Mouse (Mus musculus): ENCODE data around the gene Slc35a2. TPM values are rescaled to one million over a fixed set of nuclear protein-coding genes. Genes with fewer than 3 reads are reported as not detected.
A peak's percentile ranks its signal among the peaks of the same experiment; 100 is the strongest.

Gene Slc35a2
- polyA plus RNA-seq (2016; fragmentation: Nextera tagmentation; extraction: Ambion mirVana): 35.1 and 40.1 TPM in 2 replicates

DNA sequence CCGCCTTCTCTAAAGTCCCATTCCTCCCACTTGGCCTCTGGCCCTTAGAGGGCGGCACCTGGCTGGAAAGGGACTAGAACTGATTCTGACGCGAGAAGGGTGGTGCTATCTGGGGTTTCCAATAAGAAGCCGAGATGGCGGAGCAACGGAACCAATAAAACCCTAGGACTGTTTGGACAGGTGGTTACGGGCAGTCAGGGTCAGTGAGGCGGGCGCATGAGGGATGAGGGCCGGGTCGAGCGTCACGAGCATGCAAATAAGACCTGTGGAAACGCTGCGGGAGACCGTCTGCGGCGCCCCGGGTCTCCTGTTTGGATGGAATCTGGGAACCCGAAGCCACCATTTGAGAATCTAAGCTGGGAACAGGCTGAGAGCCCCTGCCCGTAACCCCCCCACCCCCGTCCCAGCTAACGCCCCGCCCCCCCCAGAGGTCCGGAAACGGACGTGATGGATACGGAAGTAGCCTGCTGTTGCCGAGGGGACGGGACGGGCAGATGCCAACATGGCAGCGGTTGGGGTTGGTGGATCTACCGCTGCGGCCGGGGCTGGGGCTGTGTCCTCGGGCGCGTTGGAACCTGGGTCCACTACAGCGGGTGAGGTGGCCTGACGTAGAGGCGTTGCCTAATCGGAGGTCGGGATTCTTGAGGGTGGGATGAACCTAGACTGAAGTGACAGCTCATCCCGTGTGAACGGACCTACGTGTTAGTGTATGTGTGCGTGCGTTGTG lies at the start of gene Slc35a2:
Slc35a2 (plus strand) TSS at position 188 of the 727 bp plus-strand sequence.
- H3K27me3 ChIP-seq: no peaks in the 10 kb centered on the region
- WGBS: 20% methylated on average over 49 of the region's 49 CpGs
- peak within 1 kb of the TSS; percentile 54 for H3K9ac ChIP-seq
- peak within 1 kb of the TSS; percentile 53 for H3K4me3 ChIP-seq
- H3K27ac ChIP-seq: peak within 1 kb of the TSS; percentile 85
- peaks cover 7% of the 10 kb centered on the region for H3K4me1 ChIP-seq
- 0 out of 2 replicates have a peak, but pooled peaks cover 2% of the 10 kb centered on the region for H3K36me3 ChIP-seq
- peak within 1 kb of the TSS; percentile 61 for H3K4me2 ChIP-seq (replicated peaks)
- no peaks in the 10 kb centered on the region for H3K9me3 ChIP-seq (replicated peaks)
- peak; percentile 88 for ATAC-seq (ENCODE audit: low FRiP score)

GRCm38 (mm10) chrX:7837146-7837545 lies 46.7 kb upstream of the Slc35a2 start:
- Histone ChIP-seq H3K27ac (no peak overlapping the region), H3K4me2 (replicated peaks) (no peak overlapping the region), H3K27me3 (no peaks in the 10 kb centered on the region), H3K9ac (no peak overlapping the region), H3K36me3 (no peaks in the 10 kb centered on the region), H3K9me3 (replicated peaks) (no peaks in the 10 kb centered on the region), H3K4me3 (no peak overlapping the region), H3K4me1 (no peaks in the 10 kb centered on the region)
- no peak for ATAC-seq (ENCODE audit: low FRiP score)
- 75% methylated on average over 1 of the region's 1 CpGs for WGBS

DNA sequence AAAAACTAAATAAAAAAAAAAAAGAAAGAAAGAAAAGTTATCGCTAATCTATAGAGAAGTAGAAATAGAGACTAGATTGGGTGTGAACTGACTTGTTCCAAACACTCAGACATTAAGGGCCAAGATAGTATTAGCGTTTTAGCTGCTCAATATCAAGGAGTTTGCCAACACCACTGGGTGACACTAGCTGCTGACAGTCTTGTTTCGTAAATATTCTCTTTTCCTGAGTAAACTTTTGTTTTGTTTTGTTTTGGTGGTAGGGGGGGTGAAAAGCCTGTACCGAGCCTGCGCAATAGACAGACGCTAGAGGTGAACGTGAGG lies 43.0 kb upstream of the Slc35a2 start:
- Histone ChIP-seq H3K4me1 (peaks cover 11% of the 10 kb centered on the region), H3K27me3 (no peaks in the 10 kb centered on the region), H3K4me3 (peak overlapping the region; percentile 80), H3K4me2 (replicated peaks) (peak overlapping the region; percentile 47), H3K9ac (no peak overlapping the region), H3K9me3 (replicated peaks) (no peaks in the 10 kb centered on the region), H3K27ac (0 out of 2 replicates have a peak overlapping the region, but pooled peaks have one; percentile 55), H3K36me3 (no peaks in the 10 kb centered on the region)
- ATAC-seq (ENCODE audit: low FRiP score): no peak
- WGBS: 20% methylated on average over 7 of the region's 7 CpGs

GRCm38 (mm10) chrX:7841163-7842162 lies 42.4 kb upstream of the Slc35a2 start, which contains the start of gene Otud5:
Gene Otud5 (plus strand): TSS chrX:7841364.
- Histone ChIP-seq H3K4me3 (peak within 1 kb of the TSS; percentile 80), H3K4me2 (replicated peaks) (peak within 1 kb of the TSS; percentile 71), H3K9me3 (replicated peaks) (no peaks in the 10 kb centered on the region), H3K27me3 (no peaks in the 10 kb centered on the region), H3K27ac (peak within 1 kb of the TSS; percentile 86), H3K4me1 (peaks cover 11% of the 10 kb centered on the region), H3K9ac (peak within 1 kb of the TSS; percentile 88), H3K36me3 (no peaks in the 10 kb centered on the region)
- peak; percentile 99 for ATAC-seq (ENCODE audit: low FRiP score)
- 20% methylated on average over 74 of the region's 74 CpGs for WGBS

DNA sequence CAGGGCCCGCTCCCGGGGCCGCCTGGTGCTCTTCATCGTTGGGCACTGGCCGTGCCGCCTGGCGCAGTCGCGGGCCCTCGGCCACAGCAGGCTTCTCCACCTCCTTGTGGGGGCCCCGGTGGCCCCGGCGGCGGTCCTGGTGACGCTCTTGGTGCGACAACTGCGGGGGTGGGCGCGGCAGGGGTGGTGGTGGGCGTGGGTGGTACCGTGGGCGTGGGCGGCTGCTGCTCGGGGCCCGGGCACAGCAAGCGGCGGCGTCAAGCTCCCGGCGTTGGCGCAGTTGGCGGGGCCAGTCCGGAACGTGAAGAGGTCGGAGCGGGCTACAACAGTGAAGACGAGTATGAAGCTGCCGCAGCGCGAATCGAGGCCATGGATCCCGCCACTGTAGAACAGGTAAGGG lies 41.5 kb upstream of the Slc35a2 start:
- Histone ChIP-seq H3K4me1 (peaks cover 11% of the 10 kb centered on the region), H3K9ac (peak overlapping the region; percentile 88), H3K4me3 (peak overlapping the region; percentile 80), H3K27me3 (no peaks in the 10 kb centered on the region), H3K9me3 (replicated peaks) (no peaks in the 10 kb centered on the region), H3K4me2 (replicated peaks) (peak overlapping the region; percentile 71), H3K36me3 (no peaks in the 10 kb centered on the region), H3K27ac (peak overlapping the region; percentile 86)
- no peak for ATAC-seq (ENCODE audit: low FRiP score)
- WGBS: 17% methylated on average over 34 of the region's 42 CpGs

GRCm38 (mm10) chrX:7847845-7848244 lies 36.0 kb upstream of the Slc35a2 start:
- Histone ChIP-seq H3K9ac (no peak overlapping the region), H3K27me3 (no peaks in the 10 kb centered on the region), H3K27ac (no peak overlapping the region), H3K4me2 (replicated peaks) (no peak overlapping the region), H3K4me3 (no peak overlapping the region), H3K4me1 (peaks cover 10% of the 10 kb centered on the region), H3K9me3 (replicated peaks) (no peaks in the 10 kb centered on the region), H3K36me3 (no peaks in the 10 kb centered on the region)
- WGBS: 89% methylated on average over 2 of the region's 2 CpGs
- ATAC-seq (ENCODE audit: low FRiP score): no peak

DNA sequence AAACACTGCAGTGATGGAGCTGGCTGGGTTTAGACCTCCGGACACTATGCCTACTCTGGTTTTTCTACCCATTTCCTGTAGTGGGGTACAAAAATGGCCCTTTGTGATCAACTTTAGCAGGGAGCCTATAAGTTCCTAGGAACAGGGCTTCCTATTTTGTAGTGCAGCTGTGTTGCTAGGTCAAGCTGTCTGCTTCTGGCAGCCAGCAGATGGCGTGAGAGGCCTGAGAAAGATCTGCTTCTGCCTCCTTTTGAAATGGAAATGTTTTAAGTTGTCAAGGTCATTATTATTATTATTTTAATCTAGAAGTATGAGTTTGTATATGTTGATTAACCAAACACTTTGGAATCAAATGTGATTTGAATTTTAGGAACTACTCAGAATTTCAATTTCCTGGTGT lies 29.2 kb upstream of the Slc35a2 start:
- Histone ChIP-seq H3K9me3 (replicated peaks) (no peaks in the 10 kb centered on the region), H3K27ac (no peak overlapping the region), H3K4me3 (no peak overlapping the region), H3K4me2 (replicated peaks) (no peak overlapping the region), H3K27me3 (no peaks in the 10 kb centered on the region), H3K9ac (no peak overlapping the region), H3K36me3 (no peaks in the 10 kb centered on the region), H3K4me1 (no peaks in the 10 kb centered on the region)
- 46% methylated on average over 2 of the region's 2 CpGs for WGBS
- no peak for ATAC-seq (ENCODE audit: low FRiP score)

DNA sequence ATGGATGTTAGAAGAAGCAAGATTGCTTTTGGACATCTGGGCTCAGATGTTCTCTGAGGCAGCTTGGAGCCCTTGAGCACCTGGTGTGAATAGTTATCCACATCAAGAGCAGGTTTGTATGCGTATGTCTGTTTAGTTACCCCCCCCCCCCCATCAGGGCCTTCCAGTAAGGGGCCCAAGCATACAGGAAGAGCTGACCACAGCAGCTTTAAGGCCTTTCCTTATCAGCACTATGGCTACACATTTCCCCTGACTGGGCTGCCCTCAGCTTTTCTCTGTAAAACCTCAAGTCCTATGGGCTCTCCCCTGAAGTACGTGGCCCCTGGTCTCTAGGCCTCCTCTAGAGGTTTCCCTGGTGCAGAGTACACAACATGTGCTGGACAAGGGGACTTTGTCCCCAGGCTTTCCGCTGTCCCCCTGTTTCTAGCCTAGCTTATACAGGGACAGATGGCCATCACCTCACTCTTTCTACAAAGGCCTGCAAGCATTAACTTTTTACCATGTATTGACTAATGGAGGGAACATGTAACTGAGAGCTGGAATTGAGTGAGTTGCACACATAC lies 24.6 kb upstream of the Slc35a2 start:
- Histone ChIP-seq H3K27me3 (no peaks in the 10 kb centered on the region), H3K4me3 (no peak overlapping the region), H3K4me1 (no peaks in the 10 kb centered on the region), H3K27ac (no peak overlapping the region), H3K9ac (no peak overlapping the region), H3K9me3 (replicated peaks) (no peaks in the 10 kb centered on the region), H3K36me3 (no peaks in the 10 kb centered on the region), H3K4me2 (replicated peaks) (no peak overlapping the region)
- ATAC-seq (ENCODE audit: low FRiP score): no peak
- WGBS: 96% methylated on average over 3 of the region's 3 CpGs

DNA sequence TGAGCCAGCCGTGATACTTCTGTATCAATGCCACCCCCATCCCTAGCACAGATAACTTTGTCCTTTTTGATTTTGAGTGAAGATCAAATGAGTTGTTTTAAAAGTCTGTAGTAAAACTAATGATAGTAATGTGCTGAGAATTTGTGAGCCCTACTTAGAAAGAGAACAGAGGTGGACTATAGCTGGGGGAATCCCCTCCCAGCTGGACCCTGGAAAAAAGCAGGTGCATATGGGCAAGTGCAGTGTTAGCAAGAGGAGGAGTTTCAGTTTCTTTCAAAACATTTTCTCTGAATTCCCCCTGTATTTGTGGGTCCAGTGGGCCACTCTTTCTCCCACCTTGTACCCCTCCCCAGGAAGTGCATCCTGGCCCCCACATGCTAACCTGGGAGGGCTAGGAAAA lies 20.6 kb upstream of the Slc35a2 start:
- Histone ChIP-seq H3K27ac (no peak overlapping the region), H3K4me1 (no peaks in the 10 kb centered on the region), H3K9ac (no peak overlapping the region), H3K9me3 (replicated peaks) (no peaks in the 10 kb centered on the region), H3K36me3 (peaks cover 10% of the 10 kb centered on the region; the same call in 1 of the 2 replicates), H3K27me3 (no peaks in the 10 kb centered on the region), H3K4me2 (replicated peaks) (no peak overlapping the region), H3K4me3 (no peak overlapping the region)
- WGBS: 78% methylated on average over 1 of the region's 1 CpGs
- no peak for ATAC-seq (ENCODE audit: low FRiP score)

- Histone ChIP-seq H3K9me3 (replicated peaks) (no peaks in the 10 kb centered on the region), H3K27ac (no peak overlapping the region), H3K4me1 (no peaks in the 10 kb centered on the region), H3K27me3 (no peaks in the 10 kb centered on the region), H3K4me2 (replicated peaks) (no peak overlapping the region), H3K4me3 (no peak overlapping the region), H3K9ac (no peak overlapping the region), H3K36me3 (peaks cover 10% of the 10 kb centered on the region; the same call in 1 of the 2 replicates)
- no peak for ATAC-seq (ENCODE audit: low FRiP score)
- 83% methylated on average over 3 of the region's 3 CpGs for WGBS
These were observed 19.3 kb upstream of the Slc35a2 start for GRCm38 (mm10) chrX:7864551-7864950.

- H3K4me2 ChIP-seq (replicated peaks): no peak overlapping the region
- no peaks in the 10 kb centered on the region for H3K4me1 ChIP-seq
- no peaks in the 10 kb centered on the region for H3K9me3 ChIP-seq (replicated peaks)
- H3K36me3 ChIP-seq: peaks cover 10% of the 10 kb centered on the region; the same call in 1 of the 2 replicates
- no peak for ATAC-seq (ENCODE audit: low FRiP score)
- 67% methylated on average over 2 of the region's 2 CpGs for WGBS
- no peaks in the 10 kb centered on the region for H3K27me3 ChIP-seq
- no peak overlapping the region for H3K9ac ChIP-seq
- no peak overlapping the region for H3K27ac ChIP-seq
- H3K4me3 ChIP-seq: no peak overlapping the region
These were observed 18.5 kb upstream of the Slc35a2 start for GRCm38 (mm10) chrX:7865343-7865742.

DNA sequence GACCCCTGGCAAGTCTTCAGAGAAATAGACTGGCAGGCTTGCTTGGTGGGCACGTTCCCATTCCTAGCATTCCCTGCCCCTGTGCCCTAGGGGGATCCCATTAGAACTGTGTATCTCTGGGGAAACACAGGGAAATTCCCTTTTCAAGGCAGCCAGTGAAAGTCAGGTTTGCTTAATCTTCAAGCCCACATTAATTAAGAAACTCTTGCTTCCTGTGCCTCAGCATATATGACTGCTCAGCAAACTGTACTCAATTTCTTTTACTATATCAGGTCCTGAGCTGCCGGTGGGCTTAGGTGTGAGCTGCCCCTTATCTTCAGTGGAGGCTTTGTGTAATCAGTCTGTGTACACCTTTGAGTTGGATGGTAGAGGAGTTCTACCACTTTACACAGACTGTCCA lies 18.0 kb upstream of the Slc35a2 start:
- WGBS: 81% methylated on average over 2 of the region's 2 CpGs
- no peak for ATAC-seq (ENCODE audit: low FRiP score)
- Histone ChIP-seq H3K4me2 (replicated peaks) (no peak overlapping the region), H3K9me3 (replicated peaks) (no peaks in the 10 kb centered on the region), H3K27me3 (no peaks in the 10 kb centered on the region), H3K4me3 (no peak overlapping the region), H3K4me1 (no peaks in the 10 kb centered on the region), H3K27ac (no peak overlapping the region), H3K36me3 (peaks cover 10% of the 10 kb centered on the region; the same call in 1 of the 2 replicates), H3K9ac (no peak overlapping the region)
